Mouse (Mus musculus) neural tube, embryonic 11.5 days (tissue): ENCODE measurements around the gene Gldc. TPM values are rescaled to one million over a fixed set of nuclear protein-coding genes. Genes with fewer than 3 reads are reported as not detected.

Experiments
- ATAC-seq: fragments of 200-750 bp; cut with Nextera tagmentation; 2 replicates; pipeline ENCODE4 v1.8.0; 2017; ENCODE audit warnings: moderate number of reproducible peaks, mild to moderate bottlenecking, moderate TSS enrichment, moderate library complexity; ENCODE audit not compliant: insufficient read depth, low FRiP score, low TSS enrichment
- DNase-seq: peaks from one replicate; pipeline ENCODE4 v3.0.0-alpha.2; 2015; ENCODE audit warnings: low spot score
- H3K27ac ChIP-seq: fragments of 300-500 bp; sonication (generic); 2 replicates; pipeline ENCODE4 v1.5.1; 2014; ENCODE audit warnings: low read depth, mild to moderate bottlenecking, low read length
- H3K27me3 ChIP-seq: fragments of 300-500 bp; sonication (generic); 2 replicates; pipeline ENCODE4 v1.6.1; 2014; ENCODE audit warnings: mild to moderate bottlenecking, low read length, mixed read lengths; ENCODE audit not compliant: control insufficient read depth, insufficient read depth
- H3K36me3 ChIP-seq: fragments of 300-500 bp; sonication (generic); 2 replicates; pipeline ENCODE4 v1.6.1; 2014; ENCODE audit warnings: mild to moderate bottlenecking, low read length, moderate library complexity, mixed read lengths; ENCODE audit not compliant: control insufficient read depth, insufficient read depth
- H3K4me1 ChIP-seq: fragments of 300-500 bp; sonication (generic); 2 replicates; pipeline ENCODE4 v1.6.1; 2014; ENCODE audit warnings: low read length, mixed read lengths; ENCODE audit not compliant: control insufficient read depth, insufficient read depth
- H3K4me2 ChIP-seq: fragments of 300-500 bp; sonication (generic); 2 replicates; pipeline ENCODE4 v1.6.1; 2014; ENCODE audit warnings: low read depth, mild to moderate bottlenecking, moderate library complexity
- H3K4me3 ChIP-seq: fragments of 300-500 bp; sonication (generic); 2 replicates; pipeline ENCODE4 v1.5.1; 2014; ENCODE audit warnings: low read depth, low read length
- H3K9ac ChIP-seq: fragments of 300-500 bp; sonication (generic); 2 replicates; pipeline ENCODE4 v1.6.1; 2014; ENCODE audit warnings: mild to moderate bottlenecking, low read length
- H3K9me3 ChIP-seq: fragments of 300-500 bp; sonication (generic); 2 replicates; pipeline ENCODE4 v1.6.1; 2016; ENCODE audit warnings: low read length; ENCODE audit not compliant: control insufficient read depth
- WGBS: fragments of 180-500 bp; shearing (Covaris S2); extraction: QIAGEN DNeasy Blood & Tissue Kit; methylation state at CpG from one replicate; pipeline ENCODE4 v1.1.7; 2014; 5-methylcytosine and 5-hydroxymethylcytosine counted together
- polyA plus RNA-seq: library from polyadenylated mRNA; unstranded; fragments of >200 nt; fragmentation: Nextera tagmentation; extraction: Ambion mirVana; gene quantifications from 2 replicates; pipeline ENCODE4 v1.2.1, GENCODE M21; 2014

Gene Gldc
- polyA plus RNA-seq, 1 experiment from 2014 or later, result 22.2 TPM

GRCm38 (mm10) chr19:30170319-30170718, 4.9 kb downstream of the Gldc start:
- Histone ChIP-seq H3K27ac (no peak overlapping the region), H3K9ac (no peak overlapping the region), H3K4me2 (no peak overlapping the region), H3K4me3 (no peak overlapping the region), H3K36me3 (no peaks in the 10 kb centered on the region), H3K9me3 (no peaks in the 10 kb centered on the region), H3K27me3 (no peaks in the 10 kb centered on the region), H3K4me1 (no peaks in the 10 kb centered on the region; the same call in 1 of the 2 replicates)
- DNase-seq (no peak), ATAC-seq (no peak)
- WGBS, result 90% methylated on average over 6 of the region's 6 CpGs

- Histone ChIP-seq H3K9ac (no peak overlapping the region), H3K9me3 (no peaks in the 10 kb centered on the region), H3K27ac (no peak overlapping the region), H3K36me3 (no peaks in the 10 kb centered on the region), H3K4me1 (no peaks in the 10 kb centered on the region), H3K27me3 (no peaks in the 10 kb centered on the region), H3K4me3 (no peak overlapping the region), H3K4me2 (no peak overlapping the region)
- ATAC-seq, result no peak
- 89% methylated on average over 20 of the region's 20 CpGs for WGBS
- DNase-seq, result no peak
Observed at GRCm38 (mm10) chr19:30166801-30167505, 8.3 kb downstream of the Gldc start.

- no peak for DNase-seq
- WGBS, result 86% methylated on average over 2 of the region's 2 CpGs
- no peak overlapping the region for H3K27ac ChIP-seq
- H3K9ac ChIP-seq, result no peak overlapping the region
- no peaks in the 10 kb centered on the region for H3K27me3 ChIP-seq
- ATAC-seq, result no peak
- no peaks in the 10 kb centered on the region for H3K9me3 ChIP-seq
- no peak overlapping the region for H3K4me3 ChIP-seq
- no peak overlapping the region for H3K4me2 ChIP-seq
- no peaks in the 10 kb centered on the region for H3K36me3 ChIP-seq
- no peaks in the 10 kb centered on the region for H3K4me1 ChIP-seq
Observed at GRCm38 (mm10) chr19:30164228-30164627, 11.0 kb downstream of the Gldc start.

DNA sequence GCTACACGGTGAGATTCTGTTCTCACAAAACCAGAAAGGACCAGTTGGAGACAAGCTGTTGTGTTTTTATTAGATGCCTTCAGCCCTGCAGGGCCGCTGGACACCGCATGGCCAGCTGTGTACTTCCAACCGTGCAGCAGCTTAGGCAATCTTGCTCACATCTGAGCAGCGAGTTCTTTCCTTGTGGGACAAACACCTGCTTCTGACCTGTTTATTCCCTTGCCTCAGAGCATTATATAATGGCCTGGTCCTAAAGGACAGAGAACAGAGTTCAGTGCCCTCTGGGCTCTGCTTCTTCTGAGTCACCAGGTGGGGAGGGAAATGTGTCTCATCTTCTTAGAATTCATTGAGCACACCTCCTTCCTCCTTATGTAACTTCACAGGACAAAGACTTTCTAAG, 12.4 kb downstream of the Gldc start:
- Histone ChIP-seq H3K4me2 (no peak overlapping the region), H3K9ac (no peak overlapping the region), H3K27ac (no peak overlapping the region), H3K27me3 (no peaks in the 10 kb centered on the region), H3K36me3 (no peaks in the 10 kb centered on the region), H3K4me1 (no peaks in the 10 kb centered on the region; the same call in 1 of the 2 replicates), H3K4me3 (no peak overlapping the region), H3K9me3 (no peaks in the 10 kb centered on the region)
- DNase-seq (no peak), ATAC-seq (no peak)
- 74% methylated on average over 5 of the region's 5 CpGs for WGBS

DNA sequence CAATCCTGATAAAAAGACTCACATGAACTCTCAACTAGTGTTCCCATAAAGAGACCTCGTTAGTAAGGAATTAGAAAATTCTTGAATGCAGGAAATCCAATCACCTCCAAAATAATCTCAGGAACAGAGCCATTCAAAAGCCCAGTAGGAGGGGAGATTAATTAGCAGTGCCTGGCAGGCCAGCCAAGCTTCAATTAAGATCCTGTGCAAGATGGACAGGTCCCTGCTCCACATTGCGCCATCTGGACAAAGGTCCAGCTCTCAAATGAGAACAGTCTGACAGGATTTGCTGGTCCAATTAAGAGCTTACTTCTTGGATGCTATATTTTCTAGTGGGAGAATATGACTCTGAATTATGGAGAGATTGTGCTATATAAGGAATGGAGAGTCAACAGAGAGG, 15.2 kb downstream of the Gldc start:
- Histone ChIP-seq H3K4me3 (no peak overlapping the region), H3K9me3 (no peaks in the 10 kb centered on the region), H3K27me3 (no peaks in the 10 kb centered on the region), H3K27ac (no peak overlapping the region), H3K36me3 (no peaks in the 10 kb centered on the region), H3K4me2 (no peak overlapping the region), H3K4me1 (peaks cover 9% of the 10 kb centered on the region), H3K9ac (no peak overlapping the region)
- 78% methylated on average over 2 of the region's 2 CpGs for WGBS
- DNase-seq (no peak), ATAC-seq (no peak)

GRCm38 (mm10) chr19:30158189-30158588, 17.0 kb downstream of the Gldc start:
- Histone ChIP-seq H3K4me3 (no peak overlapping the region), H3K36me3 (no peaks in the 10 kb centered on the region), H3K4me1 (peaks cover 16% of the 10 kb centered on the region), H3K9ac (no peak overlapping the region), H3K4me2 (no peak overlapping the region), H3K27me3 (no peaks in the 10 kb centered on the region), H3K9me3 (no peaks in the 10 kb centered on the region), H3K27ac (no peak overlapping the region)
- 83% methylated on average over 4 of the region's 4 CpGs for WGBS
- no peak for ATAC-seq
- DNase-seq, result no peak

DNA sequence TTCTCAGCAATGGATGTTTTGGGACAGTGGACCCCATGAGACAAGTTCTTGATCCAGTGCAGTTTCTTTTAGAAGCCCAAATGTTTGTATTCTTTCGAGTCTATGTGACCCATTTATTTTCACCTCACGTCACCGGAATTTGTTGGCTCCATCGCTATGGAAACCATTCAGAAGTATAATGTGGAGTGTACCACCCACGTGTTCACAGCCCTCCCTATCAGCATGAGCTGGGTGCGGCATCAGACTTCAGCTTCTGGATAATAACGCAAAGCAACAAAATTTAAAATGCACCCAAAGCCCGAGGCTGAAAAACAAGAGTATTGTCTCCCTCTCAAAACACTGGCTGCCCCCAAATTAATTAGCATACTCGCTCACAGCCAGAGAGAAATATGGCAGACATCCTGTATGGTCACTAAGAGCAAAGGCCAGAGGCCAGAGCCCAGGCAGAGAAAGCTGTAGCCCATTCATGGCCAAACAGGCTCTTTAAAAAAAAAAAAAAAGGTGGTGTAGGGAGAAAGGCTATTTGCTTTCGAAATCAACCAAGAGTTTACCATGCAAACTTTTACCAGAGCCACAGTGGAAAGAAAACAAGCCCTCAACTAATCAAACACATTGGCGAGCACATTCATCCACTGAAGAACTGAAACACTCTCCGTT, 18.1 kb downstream of the Gldc start:
- Histone ChIP-seq H3K9me3 (no peaks in the 10 kb centered on the region), H3K4me2 (no peak overlapping the region), H3K27ac (no peak overlapping the region), H3K36me3 (no peaks in the 10 kb centered on the region), H3K9ac (no peak overlapping the region), H3K27me3 (no peaks in the 10 kb centered on the region), H3K4me1 (peaks cover 16% of the 10 kb centered on the region), H3K4me3 (no peak overlapping the region)
- peak; percentile 42 for DNase-seq
- ATAC-seq, result peak; percentile 74; the same call in 1 of the 2 replicates
- WGBS, result 39% methylated on average over 12 of the region's 12 CpGs

- Histone ChIP-seq H3K9me3 (no peaks in the 10 kb centered on the region), H3K4me3 (no peak overlapping the region), H3K4me1 (peaks cover 16% of the 10 kb centered on the region), H3K36me3 (no peaks in the 10 kb centered on the region), H3K27me3 (no peaks in the 10 kb centered on the region), H3K4me2 (no peak overlapping the region), H3K27ac (peak overlapping the region; percentile 64), H3K9ac (no peak overlapping the region)
- peak; percentile 77 for ATAC-seq
- WGBS, result 21% methylated on average over 3 of the region's 3 CpGs
- DNase-seq, result peak; percentile 44
Observed at GRCm38 (mm10) chr19:30153729-30154128, 21.5 kb downstream of the Gldc start.

DNA sequence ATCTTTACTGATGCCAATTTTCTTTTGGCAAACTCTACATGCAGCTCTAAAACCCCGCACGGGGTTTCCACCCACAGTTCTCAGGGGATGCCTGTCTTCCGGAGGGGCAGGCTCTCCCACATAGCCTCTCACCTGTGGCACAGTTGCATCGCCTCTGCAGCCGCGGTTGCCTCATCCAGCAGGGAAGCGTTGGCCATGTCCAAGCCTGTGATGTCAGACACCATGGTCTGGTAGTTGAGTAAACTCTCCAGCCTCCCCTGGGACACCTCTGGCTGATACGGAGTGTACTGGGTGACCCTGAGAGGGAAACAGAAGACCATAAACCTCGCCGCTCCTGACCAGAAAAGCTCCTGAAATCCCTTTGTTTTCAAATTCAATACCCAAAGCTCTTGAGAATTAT, 23.9 kb downstream of the Gldc start:
- 90% methylated on average over 10 of the region's 10 CpGs for WGBS
- no peak overlapping the region for H3K27ac ChIP-seq
- no peaks in the 10 kb centered on the region for H3K9me3 ChIP-seq
- H3K4me1 ChIP-seq, result peaks cover 7% of the 10 kb centered on the region; the same call in 1 of the 2 replicates
- H3K27me3 ChIP-seq, result no peaks in the 10 kb centered on the region
- DNase-seq (no peak), ATAC-seq (no peak)
- H3K4me3 ChIP-seq, result no peak overlapping the region
- no peak overlapping the region for H3K9ac ChIP-seq
- H3K4me2 ChIP-seq, result no peak overlapping the region
- no peaks in the 10 kb centered on the region for H3K36me3 ChIP-seq
